Mouse (Mus musculus): ENCODE measurements around the gene Trmu.
"Not testable (repeated sequence)": the region's sequence is repeated elsewhere in the genome, so short reads cannot be mapped to it uniquely, and the experiment has no call there.

Gene Trmu

DNA sequence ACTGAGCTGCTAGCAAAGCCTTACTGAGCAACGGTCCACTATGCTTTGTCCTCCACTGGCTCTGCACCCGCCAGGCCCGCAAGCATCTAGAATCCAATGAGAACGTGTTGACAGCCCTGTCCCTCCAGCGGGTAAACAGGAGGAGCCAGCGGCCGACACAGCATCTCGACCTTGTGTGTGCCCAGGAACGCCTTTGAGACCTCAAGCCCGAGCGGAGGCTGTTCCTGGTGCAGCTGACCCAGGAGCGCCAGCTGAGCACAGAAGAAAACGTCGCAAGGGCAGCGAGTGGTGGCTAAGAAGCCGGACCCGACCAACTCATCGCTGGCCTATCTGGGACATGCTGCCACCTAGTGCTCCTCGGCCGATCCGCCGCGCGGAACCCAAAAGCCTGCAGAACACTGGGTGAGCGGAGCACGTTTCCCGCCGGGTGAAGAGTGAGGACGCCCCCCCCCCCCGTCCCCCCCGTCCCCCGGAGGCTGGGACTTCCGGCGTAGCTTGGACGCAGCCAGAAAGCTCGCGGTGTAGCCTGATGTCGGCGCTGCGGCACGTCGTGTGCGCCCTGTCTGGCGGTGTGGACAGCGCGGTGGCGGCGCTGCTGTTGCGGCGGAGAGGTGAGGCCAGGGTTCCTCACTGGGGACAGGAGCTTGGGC, at the start of gene Trmu:
TSS of gene Trmu (plus strand) at position 465 of the 650 bp plus-strand sequence.
- in situ Hi-C loops (cut with MboI, MseI) = no loop called here

DNA sequence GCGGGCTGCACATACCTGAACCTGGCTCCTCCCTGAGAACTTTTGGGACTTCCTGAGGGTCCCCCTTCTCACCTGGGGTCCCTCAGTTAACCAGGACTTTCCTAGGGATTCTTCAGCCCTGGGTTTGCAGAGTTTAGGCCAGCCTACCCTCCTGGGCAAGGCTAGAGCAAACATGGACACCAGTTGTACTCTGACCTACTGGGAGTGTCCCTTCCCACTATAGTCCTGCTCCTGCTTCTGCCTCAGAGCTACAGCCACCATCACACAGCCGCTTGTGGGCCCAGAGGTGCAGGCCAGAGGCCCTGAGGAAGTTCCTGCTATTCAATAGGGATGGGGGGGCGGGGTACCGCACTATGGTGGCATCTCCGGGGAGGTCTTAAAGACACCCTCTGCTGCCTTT, 49.6 kb upstream of the Trmu start:
- in situ Hi-C loops (cut with MboI, MseI) = no loop called here

DNA sequence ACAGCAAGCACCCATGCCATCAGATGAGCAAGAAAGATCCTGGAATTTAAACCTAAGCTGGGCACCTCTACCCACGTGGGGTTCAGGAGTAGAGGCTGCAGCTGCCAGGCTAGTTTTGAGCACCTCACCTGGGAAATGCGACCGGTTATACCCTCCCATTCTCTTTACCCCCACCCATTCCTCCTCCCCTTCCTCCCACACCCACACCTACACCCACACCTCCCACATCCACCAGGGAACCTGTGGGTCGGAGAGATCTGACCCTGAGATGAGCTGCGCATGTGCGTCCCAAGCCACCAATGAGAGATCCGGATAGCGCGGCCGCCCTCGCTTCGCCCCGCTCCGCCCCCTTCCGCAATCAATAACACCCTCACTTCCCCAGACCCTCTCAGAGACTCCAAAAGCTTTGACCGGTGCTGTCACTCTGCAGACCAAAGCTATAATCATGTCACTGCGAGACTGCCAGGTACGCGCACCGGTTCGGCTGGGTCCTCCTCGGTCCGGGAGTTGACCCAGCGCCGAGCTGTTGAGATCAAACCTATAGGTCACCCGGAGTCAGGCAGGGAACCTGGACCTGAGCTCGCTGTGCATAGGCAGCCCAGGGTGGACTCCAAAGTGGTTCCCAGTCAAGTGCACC, 47.0 kb upstream of the Trmu start, which contains the start of gene Ttc38:
TSS of gene Ttc38 (plus strand) at position 353 of the 637 bp plus-strand sequence.
- in situ Hi-C loops (cut with MboI, MseI) = no loop called here

DNA sequence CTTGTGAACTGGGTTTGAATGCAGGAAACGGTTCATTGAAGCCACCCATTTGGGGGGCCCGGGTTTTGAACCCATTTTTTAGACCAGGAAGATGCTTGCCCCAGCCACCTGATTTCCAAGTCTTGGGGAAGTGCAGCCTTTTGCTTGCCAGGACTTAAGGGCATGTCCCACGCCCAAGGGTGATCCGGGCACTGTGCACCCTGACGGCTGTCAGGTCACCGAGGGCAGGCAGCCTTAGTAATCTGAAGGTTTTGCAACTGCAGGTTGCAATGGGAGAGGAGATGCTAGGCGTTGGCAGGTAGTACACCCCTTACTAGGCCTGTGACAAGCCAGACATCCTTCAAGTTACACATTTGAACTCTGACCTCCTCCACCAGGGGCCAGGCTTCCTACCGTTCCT, 46.5 kb upstream of the Trmu start:
- in situ Hi-C loops (cut with MboI, MseI) = no loop called here

DNA sequence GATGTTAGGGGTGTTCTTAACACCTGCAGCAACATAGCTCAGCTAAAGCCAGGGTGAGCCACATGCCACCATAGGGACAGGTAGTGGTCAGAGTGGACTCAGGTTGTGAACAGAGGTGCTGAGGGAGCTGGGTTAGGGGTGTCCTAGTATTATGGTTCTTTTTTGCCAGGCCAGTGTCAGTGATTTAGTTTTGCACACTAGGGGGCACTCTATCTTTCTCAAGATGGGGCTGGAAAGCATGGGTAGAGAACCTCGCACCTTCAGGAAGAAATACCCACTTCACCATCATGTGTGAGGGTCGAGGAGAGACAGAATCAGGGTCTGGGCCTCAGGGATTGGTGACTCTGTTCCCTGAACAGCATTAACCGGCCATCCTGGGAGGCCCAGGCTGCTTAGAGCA, 43.8 kb upstream of the Trmu start:
- in situ Hi-C loops (cut with MboI, MseI) = no loop called here

DNA sequence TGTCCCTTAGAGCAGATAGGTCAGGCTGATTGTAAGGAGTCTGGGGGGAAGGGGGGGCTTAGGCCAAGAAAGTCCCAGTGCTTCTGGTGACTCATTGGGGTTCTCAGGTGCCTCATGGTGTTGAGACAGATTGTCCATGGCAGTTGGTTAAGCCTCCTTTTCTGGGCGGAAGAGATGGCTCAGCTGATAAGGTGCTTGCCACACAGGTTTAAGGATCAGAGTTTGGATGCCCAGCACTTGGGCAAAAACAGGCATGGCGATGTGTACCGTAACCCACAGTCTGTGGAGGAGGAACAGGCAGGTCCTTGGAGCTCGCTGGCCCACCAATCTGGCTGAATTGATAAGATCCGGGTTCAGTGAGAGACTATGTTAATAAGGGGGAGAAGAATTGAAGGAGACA, 42.2 kb upstream of the Trmu start:
- in situ Hi-C loops (cut with MboI, MseI) = no loop called here

DNA sequence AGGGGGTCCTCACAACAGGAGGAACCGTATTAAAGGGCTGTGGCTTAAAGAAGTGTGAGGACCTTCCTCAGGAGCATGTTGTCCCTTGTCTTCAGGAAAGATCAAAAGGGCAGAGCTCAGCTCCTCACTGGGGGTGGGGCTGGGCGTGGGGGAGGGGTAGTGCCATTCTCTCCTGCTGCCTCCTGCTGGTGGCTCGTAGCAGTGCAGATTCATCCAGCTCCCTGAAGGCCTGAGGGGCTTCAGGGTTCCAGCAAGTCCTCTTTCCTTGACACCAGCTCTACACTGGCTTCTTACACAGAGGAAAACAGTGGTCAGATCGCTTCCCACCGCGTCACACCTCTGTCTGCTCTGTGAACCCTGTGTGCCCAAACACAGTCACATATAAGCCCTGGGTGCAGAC, 38.1 kb upstream of the Trmu start:
- in situ Hi-C loops (cut with MboI, MseI) = no loop called here

DNA sequence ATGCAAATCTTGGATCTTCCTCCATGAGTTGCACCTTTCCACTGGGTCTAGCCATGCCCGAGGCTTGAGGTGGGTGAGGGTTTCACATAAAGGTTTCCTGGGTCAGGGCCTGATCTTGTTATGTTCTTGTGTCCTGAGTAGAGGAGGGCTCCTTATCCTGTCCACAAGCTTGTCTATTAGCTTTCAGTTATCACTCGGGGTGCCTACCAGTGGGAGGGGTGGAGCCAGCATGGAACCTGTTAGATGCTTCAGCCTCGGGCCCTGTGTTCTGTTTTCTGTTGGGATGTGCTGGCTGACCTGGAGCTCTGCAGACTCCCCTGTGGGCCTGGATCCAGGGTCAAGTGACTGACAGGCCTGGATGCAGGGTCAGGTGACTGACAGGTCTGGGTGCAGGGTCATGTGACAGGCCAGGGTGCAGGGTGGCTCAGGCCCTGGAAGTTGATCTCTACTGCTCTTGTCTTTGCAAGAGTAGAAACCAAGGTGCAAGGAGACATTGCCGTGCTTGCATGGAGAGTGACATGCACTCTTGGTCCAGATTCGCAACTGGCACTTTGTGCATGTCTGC, 37.2 kb upstream of the Trmu start:
- in situ Hi-C loops (cut with MboI, MseI) = no loop called here

DNA sequence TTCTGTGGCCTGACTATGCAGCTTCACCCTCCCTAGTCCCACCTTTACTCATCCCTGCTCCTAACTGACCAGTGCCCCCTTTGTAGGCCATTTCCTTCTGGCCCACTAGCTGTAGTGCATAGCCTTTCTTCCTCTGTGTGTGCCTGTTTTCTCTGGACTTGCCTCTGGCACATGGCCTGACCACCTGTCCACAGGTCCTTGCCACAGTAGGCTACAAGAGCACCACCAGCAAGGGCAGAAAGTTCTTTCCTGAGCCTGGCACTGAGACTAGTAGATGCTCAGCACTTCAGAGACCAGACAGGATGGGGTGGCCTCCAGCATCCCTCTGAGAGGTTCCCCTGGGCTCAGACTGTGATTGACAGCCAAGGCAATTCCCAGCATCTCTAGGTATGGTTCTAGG, 34.0 kb upstream of the Trmu start:
- in situ Hi-C loops (cut with MboI, MseI) = loop anchor here (5.0 kb wide), 1 partner anchor 213 kb away; no protein-coding TSS in a partner anchor

DNA sequence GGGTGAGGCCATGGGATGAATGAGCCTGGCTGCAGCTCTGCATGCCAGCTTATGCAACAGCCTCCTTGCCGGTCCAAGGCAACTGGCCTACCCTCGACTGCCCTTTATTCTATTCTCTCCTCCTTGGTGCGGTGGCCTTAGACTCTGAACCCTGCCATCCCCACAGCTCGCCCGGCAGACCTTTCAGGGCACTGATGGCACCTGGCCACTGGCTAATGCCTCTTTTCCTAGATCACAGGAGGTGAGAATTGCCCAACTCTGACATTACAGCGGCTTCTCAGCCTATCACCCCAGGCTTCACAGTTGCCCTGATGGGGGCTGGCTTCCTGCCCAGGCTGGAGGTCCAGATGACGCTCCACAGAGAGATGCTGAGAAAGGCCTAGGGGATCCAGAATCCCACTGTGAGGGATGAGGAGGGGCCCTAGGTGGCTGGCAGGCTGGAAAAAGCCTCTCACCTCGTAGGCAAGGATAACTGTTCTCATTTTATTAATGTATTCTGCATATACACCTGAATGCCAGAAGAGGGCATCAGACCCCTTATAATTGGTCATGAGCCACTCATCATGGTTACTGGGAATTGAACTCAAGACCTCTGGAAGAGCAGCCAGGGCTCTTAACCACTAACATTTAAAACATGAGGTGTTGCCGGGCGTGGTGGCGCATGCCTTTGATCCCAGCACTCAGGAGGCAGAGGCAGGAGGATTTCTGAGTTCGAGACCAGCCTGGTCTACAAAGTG, 27.3 kb upstream of the Trmu start:
- in situ Hi-C loops (cut with MboI, MseI) = loop anchor here (5.0 to 10.0 kb wide), 2 partner anchors 135 to 817 kb away; no protein-coding TSS in a partner anchor

DNA sequence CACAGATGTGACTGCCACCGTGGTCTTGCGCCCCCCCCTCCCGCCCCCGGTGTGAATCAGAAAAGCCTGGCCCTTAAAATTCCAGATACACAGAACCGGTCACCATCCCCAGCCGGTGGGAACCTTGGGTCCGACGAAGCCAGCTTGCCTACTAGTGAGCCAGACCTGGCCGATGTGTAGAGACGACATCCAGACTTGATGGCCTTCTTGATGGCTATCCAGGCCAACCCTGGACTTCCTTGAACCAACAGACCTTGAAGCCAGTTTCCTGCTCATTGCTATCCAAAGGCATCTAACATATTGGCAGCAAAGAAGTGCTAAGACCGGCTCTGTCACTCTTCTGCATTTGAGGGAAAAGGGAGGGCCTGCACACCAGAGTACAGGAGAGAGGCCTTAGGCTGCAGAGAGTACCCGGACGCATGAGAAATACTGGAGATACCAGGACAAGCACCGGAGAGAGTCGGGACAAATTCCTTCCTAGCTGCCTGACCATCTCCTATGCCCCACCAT, 20.1 kb upstream of the Trmu start:
- in situ Hi-C loops (cut with MboI, MseI) = loop anchor here (10.0 kb wide), 1 partner anchor 824 kb away; no protein-coding TSS in a partner anchor

DNA sequence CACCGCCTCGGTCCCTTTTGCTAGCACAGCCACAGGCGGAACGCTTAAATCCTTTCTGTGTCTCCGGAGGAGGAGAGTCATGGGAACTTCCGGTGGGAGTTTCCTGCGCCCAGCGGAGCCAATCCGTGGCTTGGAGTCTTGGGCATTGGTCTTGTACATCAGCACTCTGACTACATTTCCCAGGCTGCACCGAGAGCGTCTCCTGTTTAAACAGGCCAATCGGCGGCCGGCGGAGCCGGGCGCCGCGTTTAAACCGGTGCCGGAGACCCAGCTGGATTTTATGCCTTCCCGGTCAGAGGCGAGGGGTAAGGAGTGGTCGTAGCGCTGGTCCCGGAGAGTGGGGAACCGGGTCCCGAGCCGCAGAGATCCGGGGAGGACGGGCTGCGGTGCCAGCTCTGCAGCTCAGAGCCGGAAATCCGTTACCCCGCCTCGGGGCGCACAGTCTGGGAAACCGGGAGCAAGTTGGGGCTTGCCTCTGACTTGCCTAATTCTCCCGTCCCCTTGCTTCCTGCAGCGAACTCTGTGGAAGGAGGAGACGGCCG, 19.6 kb upstream of the Trmu start, which contains the start of gene Gtse1:
TSS of gene Gtse1 (plus strand) at position 256 of the 542 bp plus-strand sequence.
- in situ Hi-C loops (cut with MboI, MseI) = loop anchor here (10.0 kb wide), 1 partner anchor 825 kb away; no protein-coding TSS in a partner anchor

DNA sequence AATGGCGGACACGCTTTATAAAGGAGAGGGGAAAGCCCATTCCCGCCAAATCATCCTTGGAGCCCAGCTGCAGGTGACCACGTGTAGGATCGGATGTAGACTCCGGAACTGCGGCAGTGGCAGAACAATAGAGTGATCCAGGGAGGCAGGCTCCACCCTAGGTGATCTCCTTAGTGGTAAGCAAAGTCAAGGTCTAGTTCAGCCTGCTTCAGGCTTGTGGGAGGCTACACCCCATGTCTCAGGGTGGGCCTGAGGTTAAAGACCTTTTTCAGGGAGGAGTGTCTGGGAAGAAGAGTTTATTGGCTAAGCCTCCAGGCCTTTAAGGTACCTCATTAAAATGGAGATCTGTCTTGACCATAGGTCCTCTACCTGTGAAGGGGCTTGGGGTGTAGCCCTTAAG, 13.2 kb upstream of the Trmu start:
- in situ Hi-C loops (cut with MboI, MseI) = not testable (repeated sequence)

DNA sequence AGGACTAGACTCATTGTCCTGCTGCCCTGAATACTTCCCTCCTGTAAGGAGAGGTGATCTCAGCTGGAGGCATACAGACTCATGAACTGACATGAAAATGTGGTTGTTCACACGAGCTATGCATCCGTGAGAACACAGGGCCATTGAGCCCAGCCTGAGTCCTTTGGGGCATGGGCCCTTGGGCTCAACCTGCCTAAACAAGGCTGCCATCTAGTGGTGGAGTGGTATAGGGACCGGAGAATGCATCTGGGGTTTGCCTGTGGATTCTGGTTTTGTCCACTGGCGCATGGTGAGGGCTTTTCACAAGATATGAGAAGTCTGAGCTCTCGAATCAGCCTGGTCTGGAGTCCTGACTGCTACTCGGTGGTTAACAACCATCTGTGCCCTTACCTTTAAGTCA, 11.4 kb upstream of the Trmu start:
- in situ Hi-C loops (cut with MboI, MseI) = no loop called here

DNA sequence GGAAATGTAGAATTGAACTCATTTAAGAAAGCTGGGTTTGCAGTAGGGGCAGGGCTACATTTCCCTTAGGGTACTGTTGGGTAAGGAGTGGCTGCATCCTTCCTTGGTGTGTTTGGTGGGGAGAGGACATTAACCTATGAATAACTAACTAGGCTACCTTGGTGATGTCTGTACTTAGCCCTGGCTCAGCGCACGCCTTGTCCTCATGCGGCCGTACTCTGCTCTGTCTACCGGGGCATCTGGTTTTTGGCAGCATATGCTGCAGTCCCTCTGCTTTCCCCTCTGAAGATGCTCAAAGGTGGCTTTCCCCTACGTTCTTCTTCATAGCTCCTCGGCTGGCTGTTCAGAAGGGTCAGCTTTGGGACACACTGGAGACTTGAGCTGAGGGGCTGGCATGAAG, 1.8 kb upstream of the Trmu start:
- in situ Hi-C loops (cut with MboI, MseI) = no loop called here

DNA sequence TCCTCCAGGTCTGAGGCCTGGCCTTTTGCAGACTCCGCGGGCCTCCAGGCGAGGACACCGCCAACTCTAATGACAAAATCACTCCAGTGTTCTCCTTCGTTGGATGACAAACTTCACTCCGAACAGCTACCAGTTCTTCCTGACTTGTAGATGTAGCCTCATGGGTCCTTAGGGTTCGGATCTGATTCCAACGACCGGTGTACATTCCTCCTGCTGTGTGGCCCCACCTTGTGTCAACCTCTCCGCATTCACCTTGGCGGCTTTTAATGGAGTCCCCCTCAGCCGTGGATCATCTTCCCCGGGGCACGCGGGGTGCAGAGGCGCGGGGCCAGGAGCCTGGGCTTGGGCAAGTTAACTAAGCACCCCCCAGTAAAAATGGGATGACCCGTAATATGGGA, 385 bp downstream of the Trmu start:
- in situ Hi-C loops (cut with MboI, MseI) = no loop called here

DNA sequence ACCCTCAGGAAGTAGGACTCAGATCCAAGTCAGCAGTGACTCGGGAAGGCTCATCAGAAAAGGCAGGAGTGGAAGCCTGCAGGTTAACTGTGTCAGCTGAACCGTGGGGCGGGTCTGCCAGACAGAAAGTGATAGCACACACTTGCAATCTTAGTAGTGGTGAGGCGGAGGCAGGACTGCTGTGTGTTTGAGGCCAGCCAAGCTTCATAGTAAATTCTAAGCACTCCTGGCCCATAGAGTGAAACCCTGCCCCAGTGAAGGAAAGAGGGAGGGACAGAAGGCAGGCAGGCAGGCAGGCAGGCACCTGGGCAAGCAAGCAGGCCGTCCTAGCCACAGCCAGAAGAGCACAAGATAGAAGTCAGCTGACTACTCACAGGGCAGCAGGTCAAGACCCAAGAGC, 6.5 kb downstream of the Trmu start:
- in situ Hi-C loops (cut with MboI, MseI) = no loop called here

DNA sequence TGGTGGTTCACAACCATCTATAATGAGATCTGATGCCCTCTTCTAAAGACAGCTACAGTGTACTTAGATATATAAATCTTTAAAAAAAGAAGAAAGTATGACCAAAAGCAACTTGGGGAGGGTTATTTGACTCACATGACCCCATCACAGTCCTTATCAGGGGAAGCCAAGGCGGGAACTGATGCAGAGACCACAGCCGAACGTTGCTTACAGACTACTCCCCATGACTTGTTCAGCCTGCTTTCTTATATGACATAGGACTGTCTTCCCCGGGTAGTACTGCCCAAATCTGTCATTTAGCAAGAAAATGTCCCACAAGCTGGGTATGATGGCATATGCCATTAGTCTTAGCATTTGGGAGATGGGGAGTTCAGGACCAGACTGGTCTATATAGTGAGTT, 10.1 kb downstream of the Trmu start:
- in situ Hi-C loops (cut with MboI, MseI) = no loop called here

DNA sequence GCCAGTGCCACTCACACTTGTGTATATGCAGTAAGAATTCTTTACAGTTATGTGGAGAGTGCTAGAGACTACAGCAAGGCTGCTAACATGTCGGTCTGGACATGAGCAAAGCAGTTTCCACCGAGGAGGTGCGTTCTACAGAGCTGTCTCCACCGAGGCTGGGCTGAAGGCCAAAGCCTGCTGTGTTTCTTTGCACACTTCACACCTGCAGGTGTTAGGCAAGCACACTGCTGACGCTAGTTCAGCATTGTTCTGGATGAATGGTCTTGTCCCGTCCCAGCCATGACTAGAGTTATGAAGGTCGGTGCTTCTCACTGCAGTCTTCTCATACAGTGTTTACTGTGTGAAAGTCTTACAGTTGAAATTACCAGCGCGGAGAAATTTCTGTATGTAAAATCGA, 12.9 kb downstream of the Trmu start:
- in situ Hi-C loops (cut with MboI, MseI) = no loop called here

DNA sequence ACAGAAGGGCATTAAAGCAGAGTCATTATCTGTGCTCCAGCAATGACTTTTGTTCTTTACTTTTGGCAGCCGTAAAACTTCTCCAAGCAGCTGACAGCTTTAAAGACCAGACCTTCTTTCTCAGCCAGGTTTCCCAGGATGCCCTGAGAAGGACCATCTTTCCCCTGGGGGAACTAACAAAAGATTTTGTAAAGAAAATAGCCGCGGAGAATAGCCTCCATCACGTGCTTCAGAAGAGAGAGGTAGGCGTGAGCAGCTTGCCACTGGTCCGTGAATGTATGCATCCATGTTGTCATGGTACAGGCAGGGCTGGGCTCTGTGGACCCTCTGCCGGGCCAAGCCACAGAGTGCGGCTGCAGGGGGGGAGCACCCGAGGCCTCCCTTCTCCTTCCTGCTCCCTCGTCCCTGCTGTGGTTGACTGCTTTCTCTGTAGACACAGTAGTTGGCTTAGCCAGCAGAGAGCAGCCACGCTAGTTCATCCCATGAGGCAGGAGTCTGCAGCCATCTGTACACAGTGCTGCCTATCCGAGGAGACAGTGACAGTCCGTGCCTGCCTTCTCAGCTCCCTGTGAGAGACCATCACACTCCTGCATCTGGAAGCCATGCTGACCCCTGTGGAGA, 13.5 kb downstream of the Trmu start:
- in situ Hi-C loops (cut with MboI, MseI) = no loop called here

DNA sequence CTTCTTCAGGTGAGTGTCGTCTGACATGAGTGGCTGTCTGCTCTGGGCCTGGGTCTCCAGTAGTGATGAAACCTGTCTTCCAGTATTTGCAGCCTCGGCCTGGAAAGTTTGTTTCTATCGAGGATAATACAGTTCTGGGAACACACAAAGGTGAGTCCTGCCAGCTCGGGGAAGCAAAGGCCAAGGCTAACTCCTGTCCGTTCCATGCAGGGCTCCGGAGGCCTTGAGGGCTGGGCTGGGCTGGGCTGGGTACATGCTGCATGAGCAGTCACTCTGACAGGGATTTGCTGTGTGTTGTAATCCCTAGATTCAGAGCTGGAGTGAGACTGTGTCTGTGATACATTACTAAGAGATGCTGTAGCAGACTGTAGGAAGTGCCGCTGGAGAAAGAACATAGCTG, 14.8 kb downstream of the Trmu start:
- in situ Hi-C loops (cut with MboI, MseI) = no loop called here

All from T-helper 1 cell (primary cell).